Mouse (Mus musculus) heart, embryonic 12.5 days (tissue): ENCODE data around the gene Gm21987. TPM values are rescaled to one million over a fixed set of nuclear protein-coding genes. Genes with fewer than 3 reads are reported as not detected.

Source experiments
- ATAC-seq: fragments of 200-750 bp; cut with Nextera tagmentation; 2 replicates; pipeline ENCODE4 v1.8.0; 2017; ENCODE audit warnings: moderate TSS enrichment, moderate library complexity; ENCODE audit not compliant: insufficient number of reproducible peaks, low FRiP score
- H3K27ac ChIP-seq: fragments of 300-500 bp; sonication (generic); 2 replicates; pipeline ENCODE4 v1.5.1; 2016; ENCODE audit warnings: mild to moderate bottlenecking, moderate library complexity; ENCODE audit not compliant: poor library complexity, severe bottlenecking
- H3K27me3 ChIP-seq: fragments of 300-500 bp; sonication (generic); replicated peaks from 2 replicates; pipeline ENCODE4 v1.6.1; 2016; ENCODE audit warnings: mild to moderate bottlenecking, moderate library complexity
- H3K36me3 ChIP-seq: fragments of 300-500 bp; sonication (generic); 2 replicates; pipeline ENCODE4 v1.6.1; 2016; ENCODE audit warnings: mild to moderate bottlenecking, moderate library complexity
- H3K4me1 ChIP-seq: fragments of 300-500 bp; sonication (generic); replicated peaks from 2 replicates; pipeline ENCODE4 v1.6.1; 2016; ENCODE audit warnings: mild to moderate bottlenecking
- H3K4me2 ChIP-seq: fragments of 300-500 bp; sonication (generic); 2 replicates; pipeline ENCODE4 v1.6.1; 2016; ENCODE audit warnings: mild to moderate bottlenecking, moderate library complexity
- H3K4me3 ChIP-seq: fragments of 300-500 bp; sonication (generic); 2 replicates; pipeline ENCODE4 v1.5.1; 2016; ENCODE audit warnings: mild to moderate bottlenecking
- H3K9ac ChIP-seq: fragments of 300-500 bp; sonication (generic); 2 replicates; pipeline ENCODE4 v1.6.1; 2016; ENCODE audit warnings: mild to moderate bottlenecking, moderate library complexity
- H3K9me3 ChIP-seq: fragments of 300-500 bp; sonication (generic); replicated peaks from 2 replicates; pipeline ENCODE4 v1.6.1; 2016; ENCODE audit warnings: mild to moderate bottlenecking, moderate library complexity
- WGBS: fragments of 180-500 bp; shearing (Covaris S2); methylation state at CpG from one replicate; pipeline ENCODE4 v1.1.7; 2016; 5-methylcytosine and 5-hydroxymethylcytosine counted together
- polyA plus RNA-seq: library from polyadenylated mRNA; unstranded; fragments of >200 nt; fragmentation: Nextera tagmentation; extraction: Ambion mirVana; gene quantifications from 2 replicates; pipeline ENCODE4 v1.2.1, GENCODE M21; 2016

The Gm21987 gene
- polyA plus RNA-seq, 1 experiment from 2014 or later, result 2.5 TPM

DNA sequence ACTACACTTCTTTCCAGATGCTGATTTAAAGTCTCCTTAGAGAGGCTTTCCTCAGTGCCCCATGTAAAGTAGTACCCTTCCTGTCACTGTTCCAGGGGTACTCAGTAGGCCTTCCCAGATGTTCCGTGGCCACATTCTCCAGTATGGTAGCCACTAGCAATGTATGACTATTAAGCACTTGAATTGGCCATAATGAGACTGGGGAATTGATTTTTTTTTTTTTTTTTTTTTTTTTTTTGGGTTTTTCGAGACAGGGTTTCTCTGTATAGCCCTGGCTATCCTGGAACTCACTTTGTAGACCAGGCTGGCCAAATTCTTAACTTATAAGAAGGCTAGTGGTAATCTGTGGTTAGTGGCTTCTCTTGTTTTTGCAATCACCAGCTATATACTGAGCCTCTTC is 3.0 kb downstream of the Gm21987 start:
- H3K4me1 ChIP-seq, result peaks cover 55% of the 10 kb centered on the region
- WGBS, result 77% methylated on average over 2 of the region's 2 CpGs
- peak overlapping the region; percentile 94 for H3K27ac ChIP-seq
- no peaks in the 10 kb centered on the region for H3K9me3 ChIP-seq
- no peaks in the 10 kb centered on the region for H3K27me3 ChIP-seq
- H3K36me3 ChIP-seq, result peaks cover 31% of the 10 kb centered on the region
- H3K4me3 ChIP-seq, result no peak overlapping the region
- ATAC-seq, result no peak
- H3K4me2 ChIP-seq, result peak overlapping the region; percentile 53
- H3K9ac ChIP-seq, result 0 out of 2 replicates have a peak overlapping the region, but pooled peaks have one; percentile 31

GRCm38 (mm10) chr16:38350361-38350855 is 3.6 kb downstream of the Gm21987 start:
- peak overlapping the region; percentile 53 for H3K4me2 ChIP-seq
- ATAC-seq, result peak; percentile 79
- no peak overlapping the region for H3K4me3 ChIP-seq
- H3K9me3 ChIP-seq, result no peaks in the 10 kb centered on the region
- 10% methylated on average over 7 of the region's 7 CpGs for WGBS
- H3K27ac ChIP-seq, result peak overlapping the region; percentile 94
- peaks cover 31% of the 10 kb centered on the region for H3K36me3 ChIP-seq
- peak overlapping the region; percentile 31; the same call in 1 of the 2 replicates for H3K9ac ChIP-seq
- H3K4me1 ChIP-seq, result peaks cover 53% of the 10 kb centered on the region
- no peaks in the 10 kb centered on the region for H3K27me3 ChIP-seq

DNA sequence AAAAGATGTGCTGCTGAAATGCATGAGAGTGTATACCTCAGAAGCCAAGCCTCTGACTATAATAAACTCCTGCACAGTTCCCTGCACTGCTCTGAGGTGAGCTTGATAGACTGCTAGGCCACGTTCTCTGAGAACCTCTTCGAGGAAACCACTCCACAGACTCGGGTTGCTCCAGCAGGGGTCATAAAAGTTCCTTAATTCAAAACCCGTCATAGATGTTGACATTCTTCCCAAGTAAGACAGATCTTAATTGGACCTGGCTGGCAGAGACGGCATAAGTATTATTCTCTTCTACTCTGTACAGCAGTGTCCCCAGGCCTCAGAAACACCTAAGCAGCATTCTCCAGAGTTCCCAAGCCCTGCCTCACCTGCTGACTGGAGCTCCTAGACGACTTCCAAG is 4.1 kb downstream of the Gm21987 start:
- Histone ChIP-seq H3K4me2 (peak overlapping the region; percentile 39; the same call in 1 of the 2 replicates), H3K9me3 (no peaks in the 10 kb centered on the region), H3K4me3 (no peak overlapping the region), H3K27me3 (no peaks in the 10 kb centered on the region), H3K36me3 (peaks cover 31% of the 10 kb centered on the region), H3K4me1 (peaks cover 53% of the 10 kb centered on the region), H3K9ac (peak overlapping the region; percentile 48; the same call in 1 of the 2 replicates), H3K27ac (peak overlapping the region; percentile 94)
- WGBS, result 31% methylated on average over 6 of the region's 6 CpGs
- no peak for ATAC-seq

DNA sequence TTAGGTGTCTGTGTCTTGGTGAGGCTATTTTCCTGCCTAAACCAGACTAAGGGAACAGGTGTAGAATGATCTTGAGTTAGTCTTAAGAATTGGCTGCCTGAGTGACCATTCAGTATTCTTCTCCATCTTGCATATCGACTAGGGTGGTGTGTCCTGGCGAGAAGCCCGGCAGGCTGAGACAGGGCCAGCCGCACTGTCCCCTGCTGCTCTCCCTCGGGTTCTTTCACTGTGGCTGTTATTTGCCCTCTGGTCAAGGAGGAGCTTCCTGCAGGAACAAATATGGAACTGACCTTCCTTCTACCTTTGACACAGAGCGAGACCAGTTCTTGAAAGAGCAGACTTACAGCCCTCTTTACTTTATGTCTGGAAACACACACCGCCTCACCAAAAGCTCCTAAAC is 5.2 kb downstream of the Gm21987 start:
- Histone ChIP-seq H3K27ac (peak overlapping the region; percentile 94), H3K4me3 (no peak overlapping the region), H3K27me3 (no peaks in the 10 kb centered on the region), H3K4me1 (peaks cover 53% of the 10 kb centered on the region), H3K4me2 (peak overlapping the region; percentile 25; the same call in 1 of the 2 replicates), H3K36me3 (peaks cover 34% of the 10 kb centered on the region), H3K9me3 (no peaks in the 10 kb centered on the region), H3K9ac (peak overlapping the region; percentile 37; the same call in 1 of the 2 replicates)
- no peak for ATAC-seq
- 47% methylated on average over 7 of the region's 7 CpGs for WGBS

DNA sequence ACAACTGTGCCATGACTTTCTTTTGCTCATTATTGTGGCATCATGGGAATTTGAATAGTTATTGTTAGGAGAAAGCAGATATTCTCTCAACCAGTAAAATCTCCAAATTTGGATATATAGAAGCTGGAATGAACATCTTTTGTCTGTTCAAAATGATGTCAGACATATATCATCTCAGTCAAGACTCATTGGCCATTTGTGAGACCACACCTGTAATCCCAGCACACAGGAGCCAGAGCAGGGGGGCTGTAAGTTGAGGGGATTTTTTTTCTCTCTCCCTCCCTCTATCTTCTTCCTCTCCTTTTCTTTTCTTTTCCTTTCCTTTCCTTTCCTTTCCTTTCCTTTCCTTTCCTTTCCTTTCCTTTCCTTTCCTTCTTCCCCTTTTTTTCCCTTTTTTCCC is 6.0 kb downstream of the Gm21987 start:
- H3K36me3 ChIP-seq, result peaks cover 34% of the 10 kb centered on the region
- ATAC-seq, result no peak
- peaks cover 49% of the 10 kb centered on the region for H3K4me1 ChIP-seq
- H3K9me3 ChIP-seq, result no peaks in the 10 kb centered on the region
- no peak overlapping the region for H3K27ac ChIP-seq
- no peaks in the 10 kb centered on the region for H3K27me3 ChIP-seq
- no peak overlapping the region for H3K4me2 ChIP-seq
- no peak overlapping the region for H3K4me3 ChIP-seq
- H3K9ac ChIP-seq, result no peak overlapping the region

GRCm38 (mm10) chr16:38353642-38354041 is 6.8 kb downstream of the Gm21987 start:
- H3K4me1 ChIP-seq, result peaks cover 43% of the 10 kb centered on the region
- H3K9me3 ChIP-seq, result no peaks in the 10 kb centered on the region
- H3K36me3 ChIP-seq, result peaks cover 34% of the 10 kb centered on the region
- H3K9ac ChIP-seq, result no peak overlapping the region
- peak overlapping the region; percentile 14; the same call in 1 of the 2 replicates for H3K27ac ChIP-seq
- H3K27me3 ChIP-seq, result no peaks in the 10 kb centered on the region
- no peak for ATAC-seq
- no peak overlapping the region for H3K4me3 ChIP-seq
- whole genome bisulfite sequencing, result 73% methylated on average over 2 of the region's 2 CpGs
- no peak overlapping the region for H3K4me2 ChIP-seq

DNA sequence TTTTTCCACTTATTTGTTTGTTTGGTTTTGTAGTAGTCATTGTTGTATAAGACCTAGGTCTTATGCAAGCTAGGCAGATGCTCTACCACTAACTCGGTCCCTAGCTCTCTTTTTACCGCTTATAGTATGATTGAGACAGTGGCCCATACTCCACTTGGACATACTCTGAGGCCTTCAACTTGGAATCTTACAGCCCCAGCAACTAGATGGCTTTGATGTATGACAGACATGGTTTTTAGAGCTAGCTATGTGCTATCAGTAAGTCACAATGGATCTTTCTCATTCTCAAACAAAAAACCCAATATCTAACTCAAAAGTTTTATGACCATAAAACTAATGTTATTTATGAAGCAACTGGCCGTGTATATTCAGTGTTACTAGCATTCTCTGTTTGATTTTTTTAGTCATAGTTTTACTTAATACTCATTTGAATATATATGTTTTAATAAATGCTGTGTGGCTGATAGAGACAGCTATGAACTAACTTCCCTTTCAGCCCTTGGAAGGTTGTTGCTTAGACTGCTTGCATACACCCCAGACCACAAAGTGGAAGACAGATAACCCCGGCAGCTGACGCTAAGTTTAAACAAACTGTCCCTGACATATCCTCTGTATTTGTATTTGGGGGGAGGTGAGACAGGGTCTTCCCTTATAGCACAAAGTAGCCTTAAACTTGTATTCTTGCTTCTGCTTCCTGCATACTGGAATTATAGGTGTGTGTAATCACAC is 7.5 kb downstream of the Gm21987 start:
- Histone ChIP-seq H3K27ac (no peak overlapping the region), H3K4me3 (no peak overlapping the region), H3K9me3 (no peaks in the 10 kb centered on the region), H3K4me1 (peaks cover 45% of the 10 kb centered on the region), H3K4me2 (no peak overlapping the region), H3K36me3 (peaks cover 30% of the 10 kb centered on the region), H3K9ac (no peak overlapping the region), H3K27me3 (no peaks in the 10 kb centered on the region)
- 56% methylated on average over 5 of the region's 5 CpGs for WGBS
- no peak for ATAC-seq

DNA sequence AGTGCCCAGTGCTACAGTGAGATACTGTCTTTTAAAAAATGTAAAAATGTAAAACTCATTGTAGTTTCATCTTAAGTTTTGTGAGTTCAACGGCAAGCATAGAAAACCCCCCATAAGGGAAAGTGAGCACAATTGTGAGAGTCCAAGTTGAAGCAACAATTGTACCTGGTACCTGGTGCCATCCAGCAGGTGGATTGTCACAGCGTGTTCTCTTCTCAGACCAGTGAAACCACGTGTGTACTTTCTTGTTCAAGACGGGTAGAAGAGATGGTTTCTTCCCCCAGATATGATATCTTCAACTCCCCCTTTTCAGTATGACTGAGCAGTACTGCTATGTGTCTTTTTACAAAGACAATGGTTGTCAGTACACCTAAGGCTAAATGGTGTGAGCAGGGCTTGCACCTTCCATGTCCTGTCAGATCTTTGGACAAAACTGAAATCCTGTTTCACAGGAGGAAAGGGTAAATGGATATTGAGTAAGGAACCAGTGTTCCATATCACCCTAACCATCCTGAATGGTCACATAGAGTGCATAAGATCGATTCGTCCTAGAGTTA is 11.5 kb downstream of the Gm21987 start:
- Histone ChIP-seq H3K27ac (no peak overlapping the region), H3K4me2 (no peak overlapping the region), H3K4me1 (peaks cover 47% of the 10 kb centered on the region), H3K27me3 (no peaks in the 10 kb centered on the region), H3K4me3 (no peak overlapping the region), H3K9ac (no peak overlapping the region), H3K36me3 (peaks cover 8% of the 10 kb centered on the region), H3K9me3 (no peaks in the 10 kb centered on the region)
- no peak for ATAC-seq
- 85% methylated on average over 6 of the region's 6 CpGs for whole genome bisulfite sequencing

- Histone ChIP-seq H3K27ac (0 out of 2 replicates have a peak overlapping the region, but pooled peaks have one; percentile 24), H3K4me3 (no peak overlapping the region), H3K27me3 (no peaks in the 10 kb centered on the region), H3K9ac (no peak overlapping the region), H3K36me3 (peaks cover 3% of the 10 kb centered on the region), H3K4me2 (no peak overlapping the region), H3K4me1 (peaks cover 42% of the 10 kb centered on the region), H3K9me3 (no peaks in the 10 kb centered on the region)
- no peak for ATAC-seq
- 77% methylated on average over 2 of the region's 2 CpGs for WGBS
These were observed 12.4 kb downstream of the Gm21987 start for GRCm38 (mm10) chr16:38359241-38359640.

GRCm38 (mm10) chr16:38359857-38360256 is 13.0 kb downstream of the Gm21987 start:
- ATAC-seq, result no peak
- Histone ChIP-seq H3K4me2 (no peak overlapping the region), H3K4me3 (no peak overlapping the region), H3K36me3 (peaks cover 3% of the 10 kb centered on the region), H3K27me3 (no peaks in the 10 kb centered on the region), H3K27ac (peak overlapping the region; percentile 100; the same call in 1 of the 2 replicates), H3K9ac (no peak overlapping the region), H3K4me1 (peaks cover 38% of the 10 kb centered on the region), H3K9me3 (no peaks in the 10 kb centered on the region)
- WGBS, result 45% methylated on average over 3 of the region's 3 CpGs

- Histone ChIP-seq H3K27me3 (no peaks in the 10 kb centered on the region), H3K9me3 (no peaks in the 10 kb centered on the region), H3K4me2 (0 out of 2 replicates have a peak overlapping the region, but pooled peaks have one; percentile 11), H3K4me1 (peaks cover 37% of the 10 kb centered on the region), H3K27ac (peak overlapping the region; percentile 100; the same call in 1 of the 2 replicates), H3K4me3 (no peak overlapping the region), H3K36me3 (peaks cover 5% of the 10 kb centered on the region), H3K9ac (0 out of 2 replicates have a peak overlapping the region, but pooled peaks have one; percentile 36)
- no peak for ATAC-seq
- 39% methylated on average over 2 of the region's 2 CpGs for WGBS
These were observed 13.5 kb downstream of the Gm21987 start for GRCm38 (mm10) chr16:38360317-38360716.
